Mouse (Mus musculus) heart, postnatal 10 days (tissue): ENCODE results near the gene Luc7l. TPM values are rescaled to one million over a fixed set of nuclear protein-coding genes. Genes with fewer than 3 reads are reported as not detected.

Experiments used
- DNase-seq, 2 experiments: peaks; one replicate each; pipeline ENCODE4 v3.0.0; 2021
- intact Hi-C: fragments of 180-260 bp; cut with DNase I; formaldehyde crosslinking; loops from one replicate; pipeline ENCODE4 v1.15.1; 2025
- total RNA-seq, 2 experiments: library from RNA; stranded (reverse); gene quantifications; 2 replicates each; pipeline ENCODE4 v1.2.3; 2021

Luc7l gene
- total RNA-seq = 10 to 100 TPM; 31.5 to 32.7 TPM

DNA sequence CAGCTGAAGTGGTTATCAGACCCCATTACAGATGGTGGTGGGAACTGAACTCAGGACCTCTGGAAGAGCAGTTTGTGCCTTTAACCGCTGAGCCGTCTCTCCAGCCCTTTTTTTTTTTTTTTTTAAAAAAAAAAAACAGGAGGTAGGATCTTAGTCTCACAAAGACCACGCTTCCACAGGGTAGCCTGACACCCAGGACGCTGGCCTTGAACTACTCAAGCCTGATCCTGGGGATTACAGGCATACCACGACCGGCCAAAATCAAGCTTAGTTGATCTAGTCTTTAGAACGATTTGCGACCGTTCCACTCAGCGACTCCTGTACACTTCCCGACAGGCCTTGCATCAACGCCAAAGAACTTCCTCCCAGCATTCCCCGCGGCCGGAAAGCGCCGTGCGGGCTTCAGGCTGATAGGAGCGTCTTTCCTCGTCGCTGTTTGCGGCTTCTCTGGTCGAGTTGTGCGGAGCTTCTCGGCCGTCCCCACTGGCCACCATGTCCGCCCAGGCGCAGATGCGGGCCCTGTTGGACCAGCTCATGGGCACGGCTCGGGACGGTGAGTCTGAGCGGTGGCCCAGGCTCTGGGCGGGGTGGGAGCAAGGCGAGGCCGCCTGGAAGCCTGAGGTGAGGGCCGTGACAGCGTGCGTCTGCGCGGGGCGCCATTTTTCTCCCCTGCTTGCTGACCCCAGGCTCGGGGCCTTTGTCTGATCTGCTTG lies at the start of gene Luc7l:
Luc7l (plus strand) TSS at position 358 of the 713 bp plus-strand sequence.
- intact Hi-C loops = no loop called here
- peak; percentile 96 to 98 for DNase-seq

DNA sequence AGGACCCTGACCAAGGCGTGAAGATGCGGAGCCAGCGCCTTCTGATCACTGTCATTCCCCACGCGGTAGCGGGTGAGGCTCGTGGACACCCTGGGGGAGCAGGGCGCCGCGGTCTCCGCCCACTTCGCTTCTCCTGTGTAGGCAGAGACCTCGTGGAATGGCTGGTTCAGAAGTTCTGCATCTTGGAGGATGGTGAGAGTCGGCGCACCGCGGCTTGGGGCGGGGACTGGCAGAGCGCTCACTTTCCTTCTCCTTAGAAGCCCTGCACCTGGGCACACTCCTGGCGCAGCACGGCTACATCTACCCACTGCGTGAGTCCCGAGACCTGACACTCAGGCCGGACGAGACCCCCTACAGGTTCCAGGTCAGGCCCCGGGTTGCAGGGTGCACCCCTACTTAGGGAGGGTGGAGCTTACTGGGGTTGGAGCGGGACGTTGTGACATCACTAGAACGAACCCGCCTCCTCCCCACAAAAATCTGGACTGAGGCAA lies 49.3 kb upstream of the Luc7l start:
- intact Hi-C loops = no loop called here
- peak in 1 of 2 experiments; percentile 19 for DNase-seq

GRCm38 (mm10) chr17:26204766-26205165 lies 47.9 kb upstream of the Luc7l start:
- intact Hi-C loops = no loop called here

GRCm38 (mm10) chr17:26206392-26206791 lies 46.3 kb upstream of the Luc7l start:
- intact Hi-C loops = no loop called here
- no peak for DNase-seq

More at GRCm38 (mm10) chr17:26204766-26205165, 47.9 kb upstream of the Luc7l start:
- DNase-seq = no peak

- DNase-seq = no peak
- intact Hi-C loops = no loop called here
Measured at GRCm38 (mm10) chr17:26207686-26208085, 45.0 kb upstream of the Luc7l start, which contains the start of gene Arhgdig. Gene Arhgdig (minus strand): TSS chr17:26207786.

DNA sequence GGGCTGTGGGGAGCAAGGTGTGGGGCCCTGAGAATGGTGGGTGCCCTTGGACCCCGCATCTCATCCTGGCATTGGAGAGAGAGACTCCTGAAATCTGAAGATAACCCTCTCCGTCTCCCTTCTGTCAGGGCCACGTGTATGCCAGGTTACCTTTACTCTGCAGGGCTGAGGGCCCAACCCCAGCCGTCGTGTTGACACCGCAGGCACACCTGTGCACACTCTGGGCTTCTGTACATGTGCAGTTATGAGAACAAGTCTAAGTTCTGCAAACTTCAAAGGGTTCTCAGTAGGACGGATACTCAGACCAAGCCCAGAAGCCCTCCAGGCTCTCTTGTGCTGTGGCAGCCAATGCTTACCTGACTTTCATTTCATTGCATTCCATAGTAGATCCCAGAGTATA lies 40.5 kb upstream of the Luc7l start:
- intact Hi-C loops = no loop called here
- no peak for DNase-seq

DNA sequence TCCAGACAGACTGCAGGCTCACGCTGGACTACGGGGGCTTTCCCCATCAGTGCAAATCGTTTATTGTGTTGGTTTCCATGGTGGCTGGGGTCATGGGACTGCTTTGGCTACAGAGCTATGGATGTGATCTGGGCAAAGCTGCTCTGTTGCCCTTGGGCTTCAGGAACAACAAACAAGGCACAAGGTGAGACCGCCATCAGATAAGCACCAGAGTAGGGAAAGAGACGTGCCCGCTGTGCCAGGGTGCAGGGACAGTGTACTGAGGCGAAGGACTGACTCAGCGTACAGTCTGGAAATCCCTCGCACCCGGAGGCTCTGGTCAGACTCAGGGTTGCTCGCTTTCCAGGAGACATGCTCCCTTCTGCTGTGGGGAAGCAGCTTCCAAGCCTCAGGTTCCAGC lies 40.0 kb upstream of the Luc7l start:
- intact Hi-C loops = no loop called here
- DNase-seq = no peak

DNA sequence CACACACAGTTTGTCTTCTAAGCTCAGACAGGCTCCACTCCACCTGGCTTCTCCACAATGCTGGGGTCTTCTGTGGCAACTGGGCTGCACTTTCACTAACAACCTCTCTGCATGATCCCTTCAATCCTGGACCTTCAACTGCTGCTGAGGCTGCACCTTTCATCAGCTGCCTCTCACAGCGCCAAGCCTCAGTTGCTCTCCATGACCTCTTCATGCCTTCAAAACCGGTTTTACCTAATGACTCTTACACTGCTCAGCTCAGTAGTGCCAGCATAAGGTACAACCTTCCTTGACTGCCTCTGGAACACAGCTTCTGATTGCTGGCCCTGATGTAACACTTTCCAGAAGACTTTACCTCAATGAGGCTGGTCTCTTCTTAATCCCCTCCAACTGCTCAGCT lies 31.2 kb upstream of the Luc7l start:
- intact Hi-C loops = no loop called here
- no peak for DNase-seq

DNA sequence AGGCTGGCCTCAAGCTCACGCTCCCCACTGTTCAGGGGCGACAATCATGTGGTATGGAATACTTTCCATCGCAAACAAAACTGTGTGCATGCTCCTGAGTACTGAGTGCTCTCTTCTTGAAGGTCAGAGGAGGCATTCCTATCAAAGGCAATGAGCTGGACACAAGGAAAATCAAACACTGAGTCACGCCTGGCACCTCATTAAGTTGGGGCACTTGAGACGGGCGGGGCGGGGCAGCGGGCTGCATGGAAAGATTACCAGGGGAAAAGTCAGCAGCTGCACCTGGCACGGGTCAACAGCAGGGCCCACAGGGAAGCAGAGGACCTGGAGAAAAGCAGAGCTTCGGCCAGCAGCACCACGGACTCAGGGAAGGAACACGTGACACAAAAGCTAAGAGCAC lies 27.5 kb upstream of the Luc7l start:
- no peak for DNase-seq
- intact Hi-C loops = no loop called here

DNA sequence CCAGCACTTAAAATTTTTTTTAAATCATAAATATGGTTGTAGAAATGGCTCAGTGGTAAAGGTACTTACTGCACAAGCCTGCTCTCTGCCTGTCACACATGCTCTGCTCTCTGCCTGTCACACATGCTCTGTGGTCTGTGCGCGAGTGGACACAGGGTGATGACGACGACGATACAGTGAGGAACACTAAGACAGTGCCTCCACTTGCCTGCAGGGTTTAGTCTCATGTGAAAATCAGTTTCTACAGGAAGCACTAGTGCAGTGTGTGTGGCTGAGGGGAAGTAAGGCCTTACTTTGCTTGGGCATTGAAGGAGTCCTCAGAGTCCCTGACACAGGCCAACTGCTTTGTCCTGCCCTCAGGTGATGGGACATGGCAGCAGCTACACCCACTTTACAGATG lies 22.9 kb upstream of the Luc7l start:
- intact Hi-C loops = no loop called here
- no peak for DNase-seq

DNA sequence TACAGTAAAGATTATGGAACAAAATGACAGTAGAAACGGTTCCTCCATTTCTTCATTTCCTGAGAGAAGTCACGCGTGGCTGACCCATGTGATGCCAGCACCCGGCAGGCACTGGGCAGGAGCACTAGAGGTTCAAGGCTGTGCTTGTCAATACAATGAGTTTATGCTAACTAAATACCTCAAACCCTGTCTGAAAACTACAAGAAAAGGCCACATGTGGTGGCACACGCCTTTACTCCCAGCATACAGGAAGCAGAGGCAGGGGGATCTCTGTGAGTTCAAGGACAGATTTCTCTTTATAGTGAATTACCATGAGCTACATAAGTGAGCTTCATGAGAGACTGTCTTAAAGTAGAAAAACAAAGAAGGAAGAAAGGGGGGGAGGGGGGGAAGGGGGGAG lies 21.5 kb upstream of the Luc7l start:
- intact Hi-C loops = no loop called here
- DNase-seq = no peak

DNA sequence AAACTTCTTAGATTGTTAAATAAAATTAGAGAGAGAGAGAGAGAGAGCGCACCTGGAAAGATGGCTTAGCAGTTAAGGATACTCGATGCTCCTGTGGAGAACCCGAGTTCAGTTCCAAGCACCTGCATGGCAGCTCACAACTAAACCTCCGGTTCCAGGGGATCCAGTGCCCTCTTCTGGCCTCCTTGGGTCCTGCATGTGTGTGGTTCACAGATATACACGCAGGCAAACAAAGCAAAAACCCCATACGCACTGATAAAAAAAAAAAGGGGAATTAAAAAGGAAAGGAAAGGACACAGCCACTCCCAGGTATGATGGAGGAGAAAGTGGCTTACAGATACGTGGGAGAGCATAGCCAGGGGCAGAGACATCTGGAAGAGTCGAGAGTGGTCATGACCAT lies 19.8 kb upstream of the Luc7l start:
- no peak for DNase-seq
- intact Hi-C loops = no loop called here

- intact Hi-C loops = no loop called here
- DNase-seq = no peak
Measured at GRCm38 (mm10) chr17:26234386-26234785, 18.3 kb upstream of the Luc7l start.

GRCm38 (mm10) chr17:26235077-26235815 lies 17.4 kb upstream of the Luc7l start:
- peak in 1 of 2 experiments; percentile 38 for DNase-seq
- intact Hi-C loops = no loop called here

DNA sequence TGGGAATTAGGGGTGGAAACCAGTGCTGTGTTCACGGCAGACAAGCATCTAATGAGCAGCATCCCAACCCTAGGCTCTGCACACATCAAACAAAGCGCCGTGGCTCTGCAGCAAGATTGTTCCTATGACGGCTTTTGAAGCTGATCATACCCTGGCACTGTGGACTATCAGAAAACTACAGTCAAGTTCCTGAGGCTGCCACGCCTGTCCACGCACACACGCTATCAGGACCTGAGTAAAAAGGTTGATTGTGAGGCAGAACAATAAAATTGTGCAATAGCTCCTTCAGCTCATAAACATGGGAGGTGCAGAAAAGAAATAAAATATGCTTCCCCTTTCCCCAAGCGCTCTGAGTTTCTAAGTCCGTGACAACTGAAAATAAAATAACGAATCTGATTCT lies 15.0 kb upstream of the Luc7l start:
- intact Hi-C loops = no loop called here

GRCm38 (mm10) chr17:26239551-26239950 lies 13.1 kb upstream of the Luc7l start:
- no peak for DNase-seq
- intact Hi-C loops = no loop called here

More for the DNA sequence above, 15.0 kb upstream of the Luc7l start:
- no peak for DNase-seq

GRCm38 (mm10) chr17:26240120-26240790 lies 12.4 kb upstream of the Luc7l start:
- intact Hi-C loops = loop anchor here (5.0 kb wide), 2 partner anchors 118 to 962 kb away; partner anchors contain the start of genes Lemd2 and Mrpl28
- DNase-seq = no peak

DNA sequence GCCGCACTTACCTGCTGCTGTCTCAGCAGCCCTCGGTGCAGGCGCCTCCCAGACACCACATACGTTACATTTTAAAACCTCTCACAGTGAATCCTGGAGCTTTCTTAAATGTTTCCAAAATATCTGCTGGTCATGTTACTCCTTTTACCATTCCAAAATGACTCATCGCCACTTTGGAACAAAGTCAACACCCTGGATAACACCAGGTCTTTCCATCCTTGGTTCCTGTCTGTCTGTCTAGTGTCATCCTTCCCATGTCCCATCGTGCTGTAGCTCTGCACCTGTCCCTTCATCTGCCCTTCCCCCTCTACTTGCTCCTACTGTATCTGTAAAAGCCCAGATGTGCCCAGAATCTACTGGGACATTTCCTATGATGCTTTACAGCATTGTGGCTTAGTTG lies 11.7 kb upstream of the Luc7l start:
- DNase-seq = no peak
- intact Hi-C loops = loop anchor here (5.0 kb wide), 2 partner anchors 119 to 961 kb away; partner anchors contain the start of genes Lemd2 and Mrpl28

- intact Hi-C loops = loop anchor here (2.0 to 5.0 kb wide), 3 partner anchors 105 to 959 kb away; partner anchors contain the start of genes Axin1, Lemd2 and Mrpl28
- DNase-seq = peak; percentile 83 to 86
Measured at GRCm38 (mm10) chr17:26243471-26244100, 9.1 kb upstream of the Luc7l start.

DNA sequence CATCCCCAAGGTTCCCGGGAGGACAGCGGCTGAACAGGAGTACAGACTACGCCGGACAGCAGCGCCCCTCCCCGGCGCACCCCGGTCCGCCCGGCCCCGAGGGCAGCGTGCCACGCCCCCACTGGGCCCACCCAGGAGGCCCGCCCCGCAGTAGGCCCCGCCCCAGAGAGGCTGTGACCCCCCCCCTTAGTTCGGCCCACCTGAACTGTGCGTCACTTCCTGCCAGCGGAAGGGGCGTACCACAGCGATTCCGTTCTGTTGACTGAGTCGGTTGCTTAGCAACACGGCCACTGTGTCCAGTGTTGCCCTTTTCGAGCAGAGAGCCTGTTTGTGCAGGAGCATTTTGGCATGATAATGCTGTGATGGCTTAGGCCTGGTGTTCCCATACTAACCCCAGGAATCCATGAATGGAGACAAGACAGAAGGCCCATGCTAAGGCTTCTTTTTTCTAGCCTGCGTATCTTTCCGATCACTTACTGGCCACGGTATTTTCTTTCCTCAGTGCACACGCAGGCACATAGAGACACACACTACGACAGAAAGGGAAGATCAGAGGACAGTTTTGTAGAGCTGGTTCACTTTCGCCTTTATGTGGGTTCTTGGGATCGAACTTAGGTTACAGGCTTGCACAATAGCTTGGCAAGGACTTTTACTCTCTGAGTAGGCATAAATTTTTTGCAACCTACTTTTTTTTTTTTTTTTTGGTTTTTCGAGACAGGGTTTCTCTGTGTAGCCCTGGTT lies 8.4 kb upstream of the Luc7l start, which contains the start of gene Fam234a:
Fam234a (minus strand) TSS at position 142 of the 741 bp plus-strand sequence.
- intact Hi-C loops = loop anchor here (5.0 kb wide), 2 partner anchors 122 to 958 kb away; partner anchors contain the start of genes Lemd2 and Mrpl28
- DNase-seq = peak; percentile 97
